Mouse (Mus musculus) G1E (cell line): Measurements from ENCODE around the gene Bean1.

Experiments used
- CTCF ChIP-seq: IDR thresholded peaks from 2 replicates; pipeline ENCODE4 v1.5.1; 2012; ENCODE audit warnings: low read depth, low read length, inconsistent platforms, mixed read lengths
- GATA1 ChIP-seq: IDR thresholded peaks from 2 replicates; pipeline ENCODE4 v1.6.1; 2012; ENCODE audit warnings: borderline replicate concordance, low read length, inconsistent platforms, mixed read lengths
- TAL1 ChIP-seq: conservative IDR thresholded peaks from 2 replicates; pipeline ENCODE4 v1.6.1; 2012; ENCODE audit warnings: low read depth, low read length, inconsistent platforms, mixed read lengths

GRCm38 (mm10) chr8:104175848-104176527 is 5.7 kb downstream of the Bean1 start:
- TF ChIP-seq GATA1 (no peak), CTCF (no peak), TAL1 (no peak)
